Mouse (Mus musculus) effector memory CD4-positive, alpha-beta T cell, adult 5 months (primary cell): Measurements from ENCODE around the gene Gnat3. TPM values are rescaled to one million over a fixed set of nuclear protein-coding genes. Genes with fewer than 3 reads are reported as not detected.

Experiments used
- polyA plus RNA-seq: library from polyadenylated mRNA; unstranded; fragments of 100-300 nt; shearing (Covaris generic); gene quantifications from one replicate; pipeline ENCODE4 v1.2.1, GENCODE M21; 2017

Gene Gnat3
- polyA plus RNA-seq, result not detected

GRCm38 (mm10) chr5:17962249-17962648 is at the start of gene Gnat3:
Gnat3 (plus strand) TSS chr5:17962549.

Other genes with a start within 250 kb of the Gnat3 start
- gene Cd36, start 73.7 kb upstream of the Gnat3 start, polyA plus RNA-seq, result 0.21 TPM